In genomic region chr9:47627966-47628365, GRCm38 (mm10) we compare ENCODE assay signal across 20 mouse cellular contexts.
DNase-seq lines count a peak whose midpoint lies in the region; ATAC-seq and TF ChIP-seq lines count a peak whose summit lies in the region.
"Had no signal": no experiment of that assay in that cellular context is flagged by ENCODE, and none has a peak within 500 bp of the region (broad histone marks: within the 10 kb centered on the region; RNA-seq: fewer than 3 reads in every experiment).

No protein-coding gene starts in this region.

- peak overlapping the region; percentile 40; the same call in 1 of the 2 replicates for H3K27ac ChIP-seq in layer of hippocampus, adult 2 months
- H3K27ac ChIP-seq in lung, embryonic 16.5 days (ENCODE audit: low read length), result 0 out of 2 replicates have a peak overlapping the region, but pooled peaks have one; percentile 31
- H3K27ac ChIP-seq in macrophage, result peak overlapping the region; percentile 76
- H3K27ac ChIP-seq: embryonic facial prominence, embryonic 10.5 days; embryonic facial prominence, embryonic 12.5 days; forebrain, embryonic 13.5 days; forebrain, embryonic 15.5 days had no signal

- no peak for DNase-seq in layer of hippocampus, adult 2 months (ENCODE audit: low spot score in 2 of 2)
- no peak for DNase-seq in layer of hippocampus, postnatal 14 days (ENCODE audit: low spot score in 2 of 2)
- no peak for DNase-seq in lung, postnatal 4 days
- DNase-seq in lung, postnatal 36 days, result peak; percentile 44
- no peak for DNase-seq in lung, postnatal 25 days (ENCODE audit: low spot score)
- DNase-seq in frontal cortex, postnatal 36 days (ENCODE audit: low spot score in 2 of 2), result no peak
- DNase-seq: adrenal gland, adult 2 months; adrenal gland, postnatal 10 days; adrenal gland, postnatal 25 days; cerebellum, adult 11-12 months; cerebellum, adult 2 months; cerebellum, adult 9-10 months; cerebellum, postnatal 10 days; cerebellum, postnatal 25 days had no signal

- no peak overlapping the region for H3K4me3 ChIP-seq in layer of hippocampus, adult 2 months
- no peak overlapping the region for H3K4me3 ChIP-seq in lung, embryonic 16.5 days (ENCODE audit: low read length)
- no peak overlapping the region for H3K4me3 ChIP-seq in macrophage (ENCODE audit: inconsistent target)
- H3K4me3 ChIP-seq: embryonic facial prominence, embryonic 10.5 days; embryonic facial prominence, embryonic 12.5 days; forebrain, embryonic 13.5 days; forebrain, embryonic 15.5 days had no signal

- no peak overlapping the region for H3K9ac ChIP-seq in lung, embryonic 16.5 days (ENCODE audit: low read length)
- H3K9ac ChIP-seq: embryonic facial prominence, embryonic 12.5 days; forebrain, embryonic 13.5 days; forebrain, embryonic 15.5 days had no signal

- H3K36me3 ChIP-seq in lung, embryonic 16.5 days (ENCODE audit: control insufficient read depth, insufficient read depth, low read length), result no peaks in the 10 kb centered on the region
- H3K36me3 ChIP-seq in macrophage (ENCODE audit: inconsistent target), result no peaks in the 10 kb centered on the region
- H3K36me3 ChIP-seq: embryonic facial prominence, embryonic 10.5 days; embryonic facial prominence, embryonic 12.5 days; forebrain, embryonic 15.5 days had no signal

- TF ChIP-seq CTCF in layer of hippocampus, adult 2 months (conservative IDR thresholded peaks at IDR 0.05), result no peak

- H3K4me2 ChIP-seq in lung, embryonic 16.5 days (ENCODE audit: low read depth, low read length), result no peak overlapping the region
- H3K4me2 ChIP-seq: embryonic facial prominence, embryonic 12.5 days; forebrain, embryonic 13.5 days; forebrain, embryonic 15.5 days had no signal

- peaks cover 28% of the 10 kb centered on the region for H3K4me1 ChIP-seq in lung, embryonic 16.5 days (replicated peaks; ENCODE audit: control insufficient read depth, insufficient read depth, low read length)

- H3K79me2 ChIP-seq in macrophage (ENCODE audit: inconsistent target), result peaks cover 86% of the 10 kb centered on the region

- ATAC-seq in lung, embryonic 16.5 days (ENCODE audit: low read depth), result no peak
- ATAC-seq: forebrain, embryonic 13.5 days; forebrain, embryonic 15.5 days had no signal

- WGBS in lung, embryonic 16.5 days, result 82% methylated on average over 2 of the region's 2 CpGs
- 60% methylated on average over 1 of the region's 2 CpGs for WGBS in macrophage (ENCODE audit: missing documents)

- no peaks in the 10 kb centered on the region for H3K9me3 ChIP-seq in lung, embryonic 16.5 days (ENCODE audit: control insufficient read depth, low read length)
- H3K9me3 ChIP-seq: embryonic facial prominence, embryonic 10.5 days; embryonic facial prominence, embryonic 12.5 days; forebrain, embryonic 13.5 days; forebrain, embryonic 15.5 days had no signal

- no peaks in the 10 kb centered on the region for H3K27me3 ChIP-seq in lung, embryonic 16.5 days (ENCODE audit: control insufficient read depth, insufficient read depth, low read depth, low read length)
- H3K27me3 ChIP-seq: embryonic facial prominence, embryonic 12.5 days; forebrain, embryonic 13.5 days; forebrain, embryonic 15.5 days had no signal
